Mouse (Mus musculus) kidney, adult 2 months (tissue): Measurements from ENCODE around the gene Ccdc77. TPM values are rescaled to one million over a fixed set of nuclear protein-coding genes. Genes with fewer than 3 reads are reported as not detected.

Experiments
- DNase-seq: peaks from one replicate; pipeline ENCODE4 v3.0.0; 2021
- H3K27ac ChIP-seq: fragments of 200-500 bp; 2 replicates; pipeline ENCODE4 v1.5.1; 2012; ENCODE audit warnings: low read depth, low read length, control low read depth, inconsistent platforms; ENCODE audit not compliant: insufficient read depth
- H3K27me3 ChIP-seq: fragments of 200-500 bp; replicated peaks from 2 replicates; pipeline ENCODE4 v1.6.1; 2012; ENCODE audit warnings: mild to moderate bottlenecking, moderate library complexity, low read length, inconsistent platforms; ENCODE audit not compliant: control insufficient read depth, insufficient read depth
- H3K36me3 ChIP-seq: fragments of 200-500 bp; 2 replicates; pipeline ENCODE4 v1.6.1; 2012; ENCODE audit warnings: mild to moderate bottlenecking, moderate library complexity, low read length, inconsistent platforms; ENCODE audit not compliant: control insufficient read depth, insufficient read depth
- H3K4me1 ChIP-seq: fragments of 200-500 bp; 2 replicates; pipeline ENCODE4 v1.6.1; 2011; ENCODE audit warnings: low read length; ENCODE audit not compliant: control insufficient read depth, insufficient read depth
- H3K4me3 ChIP-seq: fragments of 200-500 bp; 2 replicates; pipeline ENCODE4 v1.5.1; 2011; ENCODE audit warnings: mild to moderate bottlenecking, low read depth, low read length, control low read depth; ENCODE audit not compliant: insufficient read depth
- CTCF ChIP-seq: fragments of 200-500 bp; conservative IDR thresholded peaks from 2 replicates; pipeline ENCODE4 v1.5.1; 2011; ENCODE audit warnings: low read depth, mild to moderate bottlenecking, control low read depth, low read length, moderate library complexity, mixed read lengths; ENCODE audit not compliant: insufficient read depth, insufficient read length
- POLR2A ChIP-seq: fragments of 200-500 bp; IDR thresholded peaks from one replicate; pipeline ENCODE4 v1.6.1; 2011; ENCODE audit warnings: low read depth, low read length, control low read depth
- WGBS: fragments of 180-500 bp; shearing (Covaris S2); methylation state at CpG from one replicate; pipeline ENCODE4 v1.1.7; 2018; 5-methylcytosine and 5-hydroxymethylcytosine counted together
- polyA plus RNA-seq: library from polyadenylated mRNA; depleted of rRNA; stranded (reverse); fragments of >200 nt; gene quantifications from 2 replicates; pipeline ENCODE4 v1.2.3, GENCODE M21; 2012; rRNA removed

Ccdc77 gene
- 2.3 and 3.1 TPM in 2 replicates for polyA plus RNA-seq

DNA sequence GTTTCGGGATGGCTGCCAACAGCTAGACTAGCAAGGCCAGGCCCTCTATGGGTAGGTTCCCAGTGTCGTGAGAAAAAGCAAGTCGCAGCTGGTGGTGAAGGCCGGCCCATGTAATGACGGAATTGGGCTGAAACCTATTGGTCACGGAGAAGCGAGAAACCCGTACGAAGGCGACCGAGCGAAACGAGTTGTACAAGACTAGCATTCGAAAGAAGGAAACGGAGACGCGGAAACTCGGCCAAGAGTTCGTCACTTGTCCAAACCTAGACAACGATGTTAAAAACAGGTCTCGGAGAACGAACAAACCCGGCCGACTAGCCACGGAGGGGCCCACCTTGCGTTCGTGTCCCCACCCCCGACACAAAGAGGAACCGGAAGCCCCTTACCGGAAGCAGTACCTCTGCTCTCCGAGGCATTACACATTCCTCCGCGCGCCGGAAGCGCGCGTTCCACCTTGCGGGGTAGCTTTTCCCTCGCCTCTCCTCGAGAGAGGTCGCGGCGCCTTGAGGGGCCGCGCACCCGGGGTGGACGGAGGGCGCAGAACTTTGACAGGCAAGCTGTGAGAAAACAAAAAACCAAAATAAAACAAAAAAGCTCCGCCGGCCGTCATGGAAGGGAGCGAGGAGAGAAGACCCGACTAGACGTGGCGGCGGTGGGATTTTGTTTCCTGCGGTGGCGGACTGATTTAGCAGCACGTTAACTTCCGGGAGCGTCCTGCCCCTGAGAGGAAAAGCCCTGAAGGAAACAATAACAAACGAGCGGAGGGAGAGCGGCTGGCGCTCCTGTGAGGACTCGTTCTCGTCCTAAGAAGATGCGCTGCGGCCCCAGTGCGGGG, at the start of gene Ccdc77, which contains the start of gene Kdm5a:
Gene Ccdc77, minus strand, starts transcription at position 687 of the 835 bp plus-strand sequence.
Gene Kdm5a, plus strand, starts transcription at position 437 of the 835 bp plus-strand sequence.
- peaks cover 9% of the 10 kb centered on the region; the same call in 1 of the 2 replicates for H3K4me1 ChIP-seq
- peaks cover 2% of the 10 kb centered on the region; the same call in 1 of the 2 replicates for H3K36me3 ChIP-seq
- peak; percentile 96 for DNase-seq
- under 1% methylated on average over 71 of the region's 71 CpGs for WGBS
- H3K27me3 ChIP-seq = no peaks in the 10 kb centered on the region
- H3K4me3 ChIP-seq = peak within 1 kb of the TSS; percentile 80
- peak within 1 kb of the TSS; percentile 96 for H3K27ac ChIP-seq
- TF ChIP-seq CTCF = peak; percentile 27; the same call in 1 of the 2 replicates
- peak; percentile 91 for TF ChIP-seq POLR2A

DNA sequence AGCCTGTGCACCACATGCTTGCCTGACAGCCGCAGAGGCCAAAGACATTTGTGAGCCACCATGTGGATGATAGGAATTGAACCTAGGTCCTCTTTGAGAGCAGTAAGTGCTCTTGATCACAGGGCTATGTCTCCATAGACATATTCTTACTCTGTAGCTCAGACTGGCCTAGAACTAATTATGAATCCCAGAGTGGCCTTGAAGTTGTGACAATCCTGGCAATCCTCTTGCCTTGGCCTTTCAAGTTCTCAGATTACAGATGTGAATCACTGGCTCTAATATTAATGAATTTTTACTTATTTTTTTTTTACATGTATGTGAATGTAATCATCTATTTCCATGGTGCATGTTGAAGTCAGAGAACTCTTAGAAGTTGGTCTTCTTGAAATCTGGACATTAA, 39.8 kb upstream of the Ccdc77 start:
- Histone ChIP-seq H3K4me1 (no peaks in the 10 kb centered on the region), H3K36me3 (peaks cover 16% of the 10 kb centered on the region), H3K27ac (no peak overlapping the region), H3K27me3 (no peaks in the 10 kb centered on the region), H3K4me3 (no peak overlapping the region)
- TF ChIP-seq CTCF (no peak), POLR2A (no peak)
- WGBS = 98% methylated on average over 1 of the region's 1 CpGs
- DNase-seq = no peak

GRCm38 (mm10) chr6:120395622-120396345, 31.6 kb upstream of the Ccdc77 start:
- H3K4me3 ChIP-seq = no peak overlapping the region
- no peaks in the 10 kb centered on the region for H3K27me3 ChIP-seq
- no peak overlapping the region for H3K27ac ChIP-seq
- WGBS = 80% methylated on average over 5 of the region's 5 CpGs
- H3K4me1 ChIP-seq = no peaks in the 10 kb centered on the region
- DNase-seq = no peak
- peaks cover 11% of the 10 kb centered on the region for H3K36me3 ChIP-seq
- TF ChIP-seq CTCF (no peak), POLR2A (no peak)

- TF ChIP-seq POLR2A (no peak), CTCF (no peak)
- Histone ChIP-seq H3K4me3 (no peak overlapping the region), H3K27ac (no peak overlapping the region), H3K27me3 (no peaks in the 10 kb centered on the region), H3K36me3 (peaks cover 9% of the 10 kb centered on the region), H3K4me1 (no peaks in the 10 kb centered on the region)
- no peak for DNase-seq
- 91% methylated on average over 2 of the region's 2 CpGs for WGBS
These were observed 28.6 kb upstream of the Ccdc77 start for GRCm38 (mm10) chr6:120392811-120393210.

GRCm38 (mm10) chr6:120390054-120390453, 25.9 kb upstream of the Ccdc77 start:
- WGBS = 90% methylated on average over 3 of the region's 3 CpGs

GRCm38 (mm10) chr6:120376736-120377135, 12.6 kb upstream of the Ccdc77 start:
- peak; percentile 52 for DNase-seq
- WGBS = 50% methylated on average over 2 of the region's 2 CpGs
- Histone ChIP-seq H3K36me3 (peaks cover 27% of the 10 kb centered on the region), H3K27me3 (no peaks in the 10 kb centered on the region), H3K27ac (peak overlapping the region; percentile 50), H3K4me3 (no peak overlapping the region), H3K4me1 (peaks cover 3% of the 10 kb centered on the region; the same call in 1 of the 2 replicates)
- TF ChIP-seq CTCF (no peak), POLR2A (no peak)

More at GRCm38 (mm10) chr6:120390054-120390453, 25.9 kb upstream of the Ccdc77 start:
- TF ChIP-seq POLR2A (no peak), CTCF (no peak)
- no peak for DNase-seq
- H3K27me3 ChIP-seq = no peaks in the 10 kb centered on the region
- H3K4me1 ChIP-seq = no peaks in the 10 kb centered on the region
- H3K27ac ChIP-seq = no peak overlapping the region
- H3K4me3 ChIP-seq = no peak overlapping the region
- H3K36me3 ChIP-seq = peaks cover 9% of the 10 kb centered on the region

GRCm38 (mm10) chr6:120365051-120365450, 877 bp upstream of the Ccdc77 start:
- peak; percentile 8 for DNase-seq
- peaks cover 8% of the 10 kb centered on the region for H3K36me3 ChIP-seq
- H3K4me1 ChIP-seq = peaks cover 9% of the 10 kb centered on the region; the same call in 1 of the 2 replicates
- H3K27me3 ChIP-seq = no peaks in the 10 kb centered on the region
- under 1% methylated on average over 13 of the region's 15 CpGs for WGBS
- H3K27ac ChIP-seq = peak overlapping the region; percentile 24; the same call in 1 of the 2 replicates
- H3K4me3 ChIP-seq = peak overlapping the region; percentile 80
- no peak for TF ChIP-seq POLR2A
- no peak for TF ChIP-seq CTCF
